Mouse (Mus musculus): ENCODE results near the gene Ghrh. TPM values are rescaled to one million over a fixed set of nuclear protein-coding genes. Genes with fewer than 3 reads are reported as not detected.

Ghrh gene
- total and polyA plus RNA-seq, 3 experiments = not detected

- H3K4me3 ChIP-seq (ENCODE audit: control insufficient read depth in 1 of 2, insufficient read depth in 1 of 2, low read depth in 2 of 2, low read length in 2 of 2) = no peak overlapping the region
- no peak overlapping the region for H3K9ac ChIP-seq (ENCODE audit: control insufficient read depth, low read depth, low read length, poor library complexity, severe bottlenecking)
- peaks cover 1 to 10% of the 10 kb centered on the region in 2 experiments; a peak in 3 of 4 replicates for H3K27me3 ChIP-seq (ENCODE audit: control insufficient read depth in 1 of 2, insufficient read depth in 2 of 2, low read length in 2 of 2)
- no peak overlapping the region for H3K27ac ChIP-seq (ENCODE audit: control insufficient read depth, low read depth, low read length)
- no peaks in the 10 kb centered on the region for H3K9me3 ChIP-seq (replicated peaks; ENCODE audit: insufficient read depth, low read length)
- no peaks in the 10 kb centered on the region for H3K4me1 ChIP-seq (ENCODE audit: control insufficient read depth in 1 of 2, insufficient read depth in 2 of 2, low read length in 2 of 2)
- TF ChIP-seq MYB (IDR thresholded peaks at IDR 0.05; ENCODE audit: low read depth, low read length) (no peak), MXI1 (IDR thresholded peaks at IDR 0.05; ENCODE audit: low read depth, low read length) (no peak), CTCF (IDR thresholded peaks at IDR 0.05 in 2 of 3, conservative IDR thresholded peaks at IDR 0.05 in 1 of 3; ENCODE audit: control insufficient read depth in 1 of 3, insufficient read depth in 1 of 3, low read depth in 2 of 3, low read length in 3 of 3, poor library complexity in 1 of 3, severe bottlenecking in 1 of 3) (no peak), RAD21 (IDR thresholded peaks at IDR 0.05; ENCODE audit: low read depth, low read length) (no peak), NRF1 (IDR thresholded peaks at IDR 0.05; ENCODE audit: insufficient read depth, low read depth, low read length, poor library complexity, severe bottlenecking) (no peak), ZMIZ1 (IDR thresholded peaks at IDR 0.05; ENCODE audit: low read depth, low read length) (no peak), MYC (IDR thresholded peaks at IDR 0.05; ENCODE audit: low read depth, low read length) (no peak), SIN3A (IDR thresholded peaks at IDR 0.05; ENCODE audit: low read length) (no peak), SMC3 (IDR thresholded peaks at IDR 0.05; ENCODE audit: low read depth, low read length) (no peak), TAL1 (IDR thresholded peaks at IDR 0.05; ENCODE audit: low read length) (no peak), HCFC1 (IDR thresholded peaks at IDR 0.05; ENCODE audit: low read depth, low read length) (no peak), POLR2A (IDR thresholded peaks at IDR 0.05; ENCODE audit: control insufficient read depth in 1 of 2, insufficient read depth in 1 of 2, low read depth in 1 of 2, low read length in 2 of 2, poor library complexity in 1 of 2) (no peak), ZNF384 (IDR thresholded peaks at IDR 0.05; ENCODE audit: low read depth, low read length) (no peak), RCOR1 (IDR thresholded peaks at IDR 0.05; ENCODE audit: low read depth, low read length) (no peak), CHD2 (IDR thresholded peaks at IDR 0.05; ENCODE audit: low read length) (no peak), GABPA (IDR thresholded peaks at IDR 0.05; ENCODE audit: low read depth, low read length) (no peak)
- H3K79me2 ChIP-seq (ENCODE audit: control insufficient read depth, insufficient read depth, low read length, poor library complexity) = no peaks in the 10 kb centered on the region
- no peaks in the 10 kb centered on the region for H3K36me3 ChIP-seq (ENCODE audit: control insufficient read depth in 1 of 2, insufficient read depth in 2 of 2, low read length in 2 of 2)
- DNase-seq (ENCODE audit: low read depth, low spot score) = no peak
These were observed 6.8 kb upstream of the Ghrh start for GRCm38 (mm10) chr2:157354106-157354505.

DNA sequence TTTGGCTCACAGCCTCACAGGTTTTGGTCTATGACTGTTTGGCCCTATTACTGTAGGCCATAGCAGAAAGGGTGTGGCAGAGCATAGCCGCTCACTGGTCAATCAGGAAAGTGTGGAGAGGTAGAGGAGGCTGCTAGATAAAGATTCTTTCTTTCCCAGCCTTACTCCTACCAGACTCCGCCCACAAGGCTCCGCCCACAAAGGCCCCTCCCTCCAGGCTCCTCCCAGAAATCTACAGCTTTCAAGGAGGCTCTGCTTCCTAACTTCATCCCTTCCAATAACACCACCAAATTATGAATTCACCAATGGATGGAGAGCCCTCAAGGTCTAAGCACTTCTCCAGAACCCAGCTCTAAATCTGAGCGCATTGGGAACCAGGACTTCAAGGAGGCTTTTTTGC is 5.9 kb upstream of the Ghrh start:
- Histone ChIP-seq H3K36me3 (ENCODE audit: control insufficient read depth in 1 of 2, insufficient read depth in 2 of 2, low read length in 2 of 2) (no peaks in the 10 kb centered on the region), H3K9me3 (replicated peaks; ENCODE audit: insufficient read depth, low read length) (no peaks in the 10 kb centered on the region), H3K27me3 (ENCODE audit: control insufficient read depth in 1 of 2, insufficient read depth in 2 of 2, low read length in 2 of 2) (peaks cover 1 to 14% of the 10 kb centered on the region in 2 experiments; a peak in 3 of 4 replicates), H3K79me2 (ENCODE audit: control insufficient read depth, insufficient read depth, low read length, poor library complexity) (no peaks in the 10 kb centered on the region), H3K27ac (ENCODE audit: control insufficient read depth, low read depth, low read length) (no peak overlapping the region), H3K4me3 (ENCODE audit: control insufficient read depth in 1 of 2, insufficient read depth in 1 of 2, low read depth in 2 of 2, low read length in 2 of 2) (no peak overlapping the region), H3K9ac (ENCODE audit: control insufficient read depth, low read depth, low read length, poor library complexity, severe bottlenecking) (no peak overlapping the region), H3K4me1 (ENCODE audit: control insufficient read depth in 1 of 2, insufficient read depth in 2 of 2, low read length in 2 of 2) (no peaks in the 10 kb centered on the region)
- no peak for DNase-seq (ENCODE audit: low read depth, low spot score)
- TF ChIP-seq MYB (IDR thresholded peaks at IDR 0.05; ENCODE audit: low read depth, low read length) (no peak), TCF12 (IDR thresholded peaks at IDR 0.05; ENCODE audit: low read depth, low read length) (no peak), ZKSCAN1 (IDR thresholded peaks at IDR 0.05; ENCODE audit: low read depth, low read length) (no peak), GATA1 (IDR thresholded peaks at IDR 0.05; ENCODE audit: low read depth, low read length) (no peak), NRF1 (IDR thresholded peaks at IDR 0.05; ENCODE audit: insufficient read depth, low read depth, low read length, poor library complexity, severe bottlenecking) (no peak), TAL1 (IDR thresholded peaks at IDR 0.05; ENCODE audit: low read length) (no peak), CHD1 (IDR thresholded peaks at IDR 0.05; ENCODE audit: low read depth, low read length) (no peak), MYC (IDR thresholded peaks at IDR 0.05; ENCODE audit: low read depth, low read length) (no peak), MXI1 (IDR thresholded peaks at IDR 0.05; ENCODE audit: low read depth, low read length) (no peak), POLR2AphosphoS5 (IDR thresholded peaks at IDR 0.05; ENCODE audit: borderline replicate concordance, low read depth, low read length) (no peak), GABPA (IDR thresholded peaks at IDR 0.05; ENCODE audit: low read depth, low read length) (no peak), JUND (IDR thresholded peaks at IDR 0.05; ENCODE audit: low read depth, low read length) (no peak), RAD21 (IDR thresholded peaks at IDR 0.05; ENCODE audit: low read depth, low read length) (no peak), E2F4 (IDR thresholded peaks at IDR 0.05; ENCODE audit: borderline replicate concordance, low read depth, low read length) (no peak), ELF1 (IDR thresholded peaks at IDR 0.05; ENCODE audit: low read depth, low read length) (no peak)
